Mouse (Mus musculus) thymus, postnatal 0 days (tissue): ENCODE results near the gene Ccdc158. TPM values are rescaled to one million over a fixed set of nuclear protein-coding genes. Genes with fewer than 3 reads are reported as not detected.

Experiments
- DNase-seq: peaks from one replicate; pipeline ENCODE4 v3.0.0-alpha.2; 2015; ENCODE audit warnings: low spot score
- polyA plus RNA-seq: library from polyadenylated mRNA; unstranded; fragments of >200 nt; fragmentation: Nextera tagmentation; extraction: Ambion mirVana; gene quantifications from 2 replicates; pipeline ENCODE4 v1.2.1, GENCODE M21; 2015

The Ccdc158 gene
- 0.10 and 0.14 TPM in 2 replicates for polyA plus RNA-seq

DNA sequence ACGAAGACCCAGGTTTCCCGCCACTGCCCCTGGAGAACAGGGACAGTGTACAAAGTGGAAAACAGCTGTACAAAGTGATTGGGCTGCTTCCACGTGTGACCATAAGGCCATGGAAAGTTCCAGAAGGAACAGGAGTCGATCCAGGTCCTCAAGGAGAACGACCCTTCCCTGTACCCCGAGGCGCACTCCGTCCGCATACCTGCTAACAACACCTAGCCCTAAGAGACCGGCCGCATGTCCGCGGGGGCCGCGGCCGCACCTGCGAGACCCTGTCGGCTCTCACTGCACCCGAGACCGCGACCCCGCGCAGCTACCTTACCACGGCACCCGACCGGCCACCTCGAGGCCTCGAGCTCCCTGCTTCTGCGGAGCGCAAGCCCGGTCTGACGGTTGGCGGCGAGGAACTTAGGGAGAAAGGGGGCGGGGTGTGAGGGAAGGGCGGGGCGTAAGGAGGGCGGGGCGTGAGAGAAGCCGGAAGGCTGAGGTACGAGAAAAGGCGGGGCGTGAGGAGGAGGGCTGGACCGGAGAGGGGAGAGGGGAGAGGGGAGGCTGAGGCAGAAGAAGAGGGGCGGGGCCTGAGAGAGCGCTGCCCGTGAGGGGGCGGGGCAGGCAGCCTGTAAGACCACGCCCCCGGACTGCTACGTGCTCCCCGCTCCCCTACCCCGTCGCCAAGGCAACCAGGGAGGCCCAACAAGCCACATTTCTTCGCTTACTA lies at the start of gene Ccdc158:
Gene Ccdc158, minus strand, starts transcription at position 413 of the 715 bp plus-strand sequence.
- peak; percentile 80 for DNase-seq

DNA sequence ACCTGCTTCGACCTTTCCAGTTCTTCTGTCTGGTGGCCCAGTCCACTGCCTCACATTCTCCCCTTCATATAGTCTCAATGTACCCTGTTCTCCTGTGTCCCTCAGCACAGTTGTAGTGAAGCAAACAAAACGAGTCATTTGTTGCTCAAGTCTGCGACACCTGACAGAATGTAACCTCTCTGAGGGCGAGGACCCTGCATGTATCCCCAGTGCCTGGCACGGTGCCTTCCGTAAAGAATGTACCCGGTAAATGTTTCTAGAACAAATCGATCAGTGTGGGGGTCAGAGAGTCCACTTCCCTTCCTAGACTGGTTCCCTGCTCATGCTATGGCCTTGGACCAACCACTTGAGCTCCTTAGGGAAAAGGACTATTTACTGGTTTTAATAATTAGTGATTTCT lies 46.5 kb upstream of the Ccdc158 start:
- DNase-seq: no peak

DNA sequence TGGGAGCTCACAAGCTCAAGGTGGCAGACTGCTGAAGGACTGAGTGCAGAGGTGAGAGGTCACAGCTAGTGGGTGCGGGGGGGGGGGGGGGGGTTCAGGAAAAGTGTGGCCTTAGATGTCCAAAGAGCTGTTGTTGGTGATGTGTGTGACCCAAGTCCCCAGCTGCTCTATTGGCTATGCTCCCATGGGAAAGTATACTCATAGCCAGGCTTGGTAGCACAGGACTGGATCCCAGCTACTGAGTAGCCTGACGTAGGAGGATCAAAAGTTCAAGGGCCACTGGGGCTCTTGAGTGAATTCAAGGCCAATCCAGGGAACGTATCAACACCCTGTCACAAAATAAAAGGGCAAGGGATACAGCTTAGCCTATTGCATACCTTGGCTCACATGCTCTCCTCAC lies 43.8 kb upstream of the Ccdc158 start:
- no peak for DNase-seq

DNA sequence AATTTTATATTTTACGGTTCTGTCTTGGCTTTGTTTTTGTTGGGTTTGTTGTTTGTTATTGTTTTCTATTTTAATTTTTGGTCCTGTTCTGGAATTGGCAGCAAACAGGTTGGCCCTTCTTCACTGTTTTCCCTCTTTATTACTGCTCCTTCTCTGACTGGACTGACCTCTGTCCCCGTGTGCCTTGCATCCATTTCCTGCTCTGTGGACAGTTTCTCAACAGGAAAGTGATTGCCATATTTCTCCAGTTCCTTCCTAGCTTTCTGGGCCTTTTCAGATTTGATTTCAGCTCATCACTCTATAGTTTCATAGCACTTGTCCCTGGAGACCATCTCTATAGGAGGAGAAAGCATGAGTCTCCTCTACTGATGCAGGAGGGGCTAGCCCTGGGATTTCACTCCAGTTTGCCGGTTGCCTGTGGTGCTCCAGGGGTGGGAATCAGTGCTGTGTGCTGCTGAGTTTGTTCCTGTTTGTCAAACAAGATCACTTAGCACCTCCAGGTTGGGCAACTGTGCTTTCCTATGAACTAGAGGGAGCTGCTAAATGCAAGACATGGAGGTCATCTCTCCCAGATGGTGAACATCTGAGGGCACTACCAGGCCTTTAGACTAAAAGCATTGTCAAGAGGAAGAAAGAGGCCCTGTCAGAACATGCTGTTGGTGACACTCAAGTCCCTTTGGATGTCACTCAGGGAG lies 42.7 kb upstream of the Ccdc158 start:
- DNase-seq: no peak

DNA sequence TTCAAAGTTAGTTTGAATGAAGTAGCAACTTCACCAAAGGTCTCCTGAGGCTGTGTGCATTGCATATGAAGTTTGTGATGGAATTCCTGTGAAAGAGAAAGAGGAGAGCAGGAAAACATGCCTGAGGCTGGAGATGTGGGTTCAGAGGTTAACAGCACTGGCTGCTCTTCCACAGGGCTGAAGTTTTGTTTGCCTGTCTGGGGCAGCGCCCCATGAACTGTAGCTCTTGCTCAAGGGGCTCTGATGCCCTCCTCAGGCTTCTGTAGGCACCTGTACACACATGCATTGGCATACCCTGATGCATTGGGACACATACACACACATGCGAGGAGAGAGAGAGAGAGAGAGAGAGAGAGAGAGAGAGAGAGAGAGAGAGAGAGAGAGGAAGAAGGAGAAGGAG lies 40.8 kb upstream of the Ccdc158 start:
- no peak for DNase-seq

DNA sequence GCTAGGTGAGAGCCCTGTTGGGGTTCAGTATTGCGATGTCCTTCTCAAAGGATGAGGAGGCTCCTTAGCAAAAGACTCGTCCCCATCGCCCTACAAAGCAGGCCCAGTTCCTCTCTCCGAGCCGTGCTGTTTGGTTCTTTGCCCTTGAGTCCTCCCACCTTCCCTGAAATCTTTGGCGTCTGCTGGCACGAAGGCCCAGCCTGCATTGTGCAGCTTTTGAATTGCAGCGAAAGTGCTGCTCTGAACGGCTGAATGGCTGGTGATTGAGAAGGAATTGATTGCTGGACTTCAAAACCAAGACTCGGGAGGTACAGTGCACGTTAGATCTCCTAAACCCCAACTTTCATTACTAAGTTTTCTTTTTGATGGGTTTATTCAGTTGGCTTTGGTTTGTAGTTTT lies 40.2 kb upstream of the Ccdc158 start:
- no peak for DNase-seq

DNA sequence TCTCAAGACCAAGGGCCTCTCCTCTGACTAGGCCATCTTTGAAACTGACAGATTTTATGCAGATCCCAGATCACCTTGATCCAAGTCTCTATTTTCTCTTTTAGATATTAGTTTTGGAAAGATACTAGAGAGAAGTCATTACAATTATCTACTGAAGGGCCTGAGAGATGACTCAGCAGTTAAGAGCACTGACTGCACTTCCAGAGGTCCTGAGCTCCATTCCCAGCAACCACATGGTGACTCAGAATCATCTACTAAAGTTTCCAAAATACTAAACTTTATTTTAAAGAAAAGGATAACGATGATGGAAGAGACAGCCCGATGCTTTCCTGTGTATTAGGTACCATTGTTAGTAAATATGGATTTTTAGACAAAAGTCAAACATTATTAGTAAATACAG lies 39.8 kb upstream of the Ccdc158 start:
- no peak for DNase-seq

DNA sequence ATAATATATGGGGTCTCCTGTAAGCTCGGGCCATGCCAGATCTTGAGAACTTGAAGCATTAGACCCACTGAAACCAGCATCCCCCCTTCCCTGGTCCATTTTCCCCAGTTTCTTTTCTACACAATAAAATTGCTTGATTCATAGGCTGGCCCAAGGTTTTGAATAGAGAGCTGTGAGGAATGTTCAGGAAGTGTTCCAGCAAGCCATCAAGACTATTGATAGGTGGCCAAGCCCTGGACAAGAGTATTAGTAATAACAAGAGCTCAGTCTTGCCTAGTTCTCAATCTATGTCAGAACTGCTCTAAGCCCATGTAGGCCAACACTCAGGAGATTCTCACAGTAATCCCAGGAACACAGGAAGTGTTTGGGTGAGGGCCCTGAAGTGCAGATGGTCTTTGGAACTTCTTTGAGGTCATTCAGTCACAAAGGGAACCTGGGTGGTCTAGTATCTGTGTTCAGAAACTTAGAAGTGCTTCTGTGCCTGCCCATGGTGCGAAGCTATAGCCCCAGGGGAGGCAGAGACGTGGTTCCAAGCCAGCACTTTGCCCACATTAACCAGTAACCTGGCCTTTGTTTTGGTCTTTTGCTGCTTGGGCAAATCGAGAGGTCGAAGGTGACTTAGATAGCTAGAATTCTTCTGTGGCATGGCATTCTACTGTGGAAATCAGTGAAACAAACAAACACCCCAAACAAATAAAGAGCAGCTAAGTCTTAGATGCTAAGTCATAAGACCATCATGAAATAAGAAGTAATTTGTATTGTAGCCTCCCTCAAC lies 37.7 kb upstream of the Ccdc158 start:
- no peak for DNase-seq

DNA sequence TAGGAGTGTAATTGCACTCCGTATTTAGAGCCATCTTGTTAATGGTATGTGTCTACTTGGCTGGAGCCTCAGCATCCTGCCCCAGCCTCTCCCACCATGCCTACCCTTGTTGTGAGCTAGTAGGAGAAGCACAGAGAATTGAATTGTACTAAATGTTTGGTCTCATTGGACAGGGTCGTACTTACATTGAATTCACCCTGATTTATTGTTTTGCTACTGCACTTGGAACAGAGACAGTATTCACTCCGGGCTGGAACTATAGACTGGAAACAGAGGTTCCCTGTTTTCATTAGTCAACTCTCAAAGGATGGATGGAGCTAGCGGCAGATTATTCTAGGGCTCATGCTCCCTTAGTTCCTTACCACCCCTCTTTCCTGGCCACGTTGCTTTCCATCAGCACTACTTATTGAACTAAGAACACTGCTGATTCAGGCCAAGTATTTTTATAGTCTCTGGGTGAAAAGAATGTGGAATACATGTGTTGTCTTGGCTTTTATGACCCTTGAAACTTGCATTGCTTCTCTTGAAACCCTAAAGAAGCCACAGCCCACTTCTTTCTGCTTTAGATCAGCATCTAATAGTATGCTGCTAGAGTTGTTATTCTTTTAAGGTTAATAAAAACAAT lies 36.7 kb upstream of the Ccdc158 start:
- no peak for DNase-seq

DNA sequence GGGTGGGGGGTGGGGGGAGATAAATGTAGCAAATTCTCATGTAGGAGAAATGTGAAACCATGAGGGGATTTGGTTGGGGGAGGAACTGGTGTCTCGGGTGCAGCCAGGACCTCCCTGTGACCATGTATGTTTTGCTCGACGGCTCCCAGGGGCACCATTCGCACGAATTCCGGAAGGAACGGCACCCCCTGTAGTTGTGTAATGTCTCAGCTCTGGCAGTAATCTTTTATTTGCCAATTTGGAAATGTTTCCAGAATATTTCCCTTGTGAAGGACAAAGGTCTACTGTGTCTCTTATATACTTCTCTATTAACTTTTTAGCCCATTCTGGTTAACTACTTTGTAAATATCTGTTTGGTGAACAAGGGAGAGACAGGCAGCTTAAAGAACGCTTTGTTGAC lies 35.7 kb upstream of the Ccdc158 start:
- no peak for DNase-seq

DNA sequence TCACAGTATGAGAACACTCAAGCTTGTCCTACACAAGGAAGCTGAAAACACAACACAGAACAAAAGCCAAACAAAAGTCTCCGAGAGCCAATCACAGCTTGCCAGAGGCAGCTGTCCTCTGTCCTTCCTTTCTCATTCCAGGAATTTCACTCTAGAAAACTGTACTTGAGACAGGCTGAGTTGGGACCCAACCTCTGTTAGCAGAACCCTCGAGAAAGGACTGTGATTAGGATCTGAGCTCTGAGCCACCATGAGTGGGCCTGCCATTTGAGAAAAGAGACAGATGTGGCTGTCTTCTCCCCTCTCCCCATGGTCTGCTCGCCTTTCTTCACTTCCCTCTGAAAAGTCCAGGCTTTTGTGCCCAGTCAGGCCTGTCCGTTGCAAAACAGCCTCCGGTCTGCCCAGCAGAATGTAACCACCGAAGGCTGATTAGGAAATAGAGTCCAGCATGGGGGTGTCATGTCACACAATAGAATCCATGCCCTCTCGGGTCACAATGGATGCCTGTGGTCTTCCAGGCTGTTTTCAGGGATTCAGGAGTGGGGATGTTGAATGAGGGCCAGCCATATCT lies 32.9 kb upstream of the Ccdc158 start:
- no peak for DNase-seq

DNA sequence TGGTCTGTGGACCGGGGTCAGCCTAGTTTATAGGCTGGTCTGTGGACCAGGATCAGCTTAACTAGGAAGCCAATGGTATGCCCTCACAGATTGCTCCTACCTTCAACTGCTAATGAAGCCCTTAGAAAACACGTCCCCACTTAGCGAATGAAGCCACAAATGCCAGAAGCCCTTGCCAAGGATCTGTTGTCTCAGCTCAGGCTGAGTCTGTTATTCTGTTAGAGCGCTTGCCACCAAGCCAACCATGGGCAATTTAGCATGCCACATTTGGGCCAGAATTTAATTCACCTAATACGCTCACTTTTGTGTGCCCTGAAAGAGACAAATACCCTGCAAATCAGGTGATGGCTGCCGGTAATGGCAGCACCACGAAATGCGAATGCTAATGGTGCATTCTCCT lies 28.6 kb upstream of the Ccdc158 start:
- DNase-seq: no peak

DNA sequence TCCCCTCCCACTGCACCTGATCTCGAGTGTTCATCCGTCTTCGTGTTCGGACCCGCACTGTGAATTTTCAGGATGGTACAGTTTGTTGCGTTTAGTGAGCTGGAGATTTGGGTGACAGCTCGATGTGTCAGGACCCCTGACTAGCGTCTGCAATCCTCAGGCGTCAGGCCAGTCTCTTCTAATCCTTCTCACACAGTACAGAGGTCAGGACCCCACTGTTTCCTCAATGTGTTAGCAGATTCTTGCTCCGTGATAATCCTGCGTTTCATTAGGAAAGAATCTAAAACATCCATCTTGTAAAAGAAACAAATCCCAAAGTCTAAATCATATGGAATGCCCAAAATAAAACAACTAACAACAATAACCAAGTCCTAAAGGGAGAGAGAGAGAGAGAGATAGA lies 26.7 kb upstream of the Ccdc158 start:
- DNase-seq: no peak

DNA sequence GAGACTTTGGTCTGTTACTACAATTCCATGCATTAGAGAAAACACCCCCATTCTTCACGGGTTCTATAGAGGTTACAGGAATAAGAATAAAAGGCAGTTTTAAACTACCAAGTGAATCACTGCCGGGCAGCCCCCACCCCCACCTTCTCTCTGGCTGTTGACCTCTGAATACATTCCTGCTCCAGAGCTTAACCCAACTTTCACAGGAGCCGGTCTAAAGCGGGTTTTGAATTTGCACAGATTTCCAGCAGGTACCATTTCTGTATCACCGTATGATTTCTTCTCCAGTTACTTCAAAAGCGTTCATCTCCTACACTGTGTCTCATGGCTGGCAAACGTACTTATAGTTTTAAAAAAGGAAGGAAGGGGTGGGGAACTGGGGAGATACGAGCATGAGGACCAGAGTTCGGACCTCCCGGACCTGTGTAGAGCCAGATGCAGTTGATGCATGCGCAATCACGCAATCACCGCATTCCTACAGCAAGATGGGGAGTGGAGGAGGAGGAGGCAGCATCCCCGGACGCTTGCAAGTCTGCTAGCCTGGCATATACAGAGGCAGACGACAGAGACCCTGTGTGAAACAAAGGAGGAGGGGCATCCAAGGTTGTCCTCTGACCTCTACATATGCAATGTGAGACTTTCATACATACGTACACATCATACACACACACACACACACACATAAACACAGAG lies 23.9 kb upstream of the Ccdc158 start:
- DNase-seq: no peak

DNA sequence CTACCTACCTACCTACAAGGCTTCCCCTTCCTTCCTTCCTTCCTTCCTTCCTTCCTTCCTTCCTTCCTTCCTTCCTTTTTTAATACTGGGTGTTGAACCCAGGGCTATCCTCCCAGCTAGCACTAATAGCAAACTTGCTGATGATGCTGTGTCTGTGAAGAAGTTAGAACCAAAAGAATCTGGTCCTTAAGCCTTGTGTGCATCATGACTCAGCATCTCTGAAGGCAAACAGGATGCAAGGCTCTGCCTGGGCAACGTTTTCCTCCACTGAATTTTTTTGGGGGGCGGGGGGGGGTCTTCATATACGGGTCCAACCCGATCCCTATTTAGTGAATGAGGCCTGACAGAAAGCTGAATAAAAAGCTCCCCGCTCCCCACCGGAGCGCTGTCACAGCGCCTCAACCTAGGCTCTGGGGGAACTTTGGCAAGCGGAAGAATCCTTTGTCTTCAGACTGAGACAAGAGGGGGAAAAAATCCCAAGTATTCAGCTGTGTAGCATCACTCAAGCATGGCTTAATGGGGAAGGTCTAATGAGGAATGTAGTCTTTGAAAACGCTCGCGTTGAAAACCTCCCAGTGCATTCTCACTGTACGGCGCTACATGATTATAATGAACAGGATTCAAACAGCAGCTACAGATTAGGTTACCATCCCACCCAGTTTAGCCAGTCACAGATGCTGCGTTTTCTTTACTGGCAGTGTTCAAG lies 23.2 kb upstream of the Ccdc158 start:
- DNase-seq: no peak

DNA sequence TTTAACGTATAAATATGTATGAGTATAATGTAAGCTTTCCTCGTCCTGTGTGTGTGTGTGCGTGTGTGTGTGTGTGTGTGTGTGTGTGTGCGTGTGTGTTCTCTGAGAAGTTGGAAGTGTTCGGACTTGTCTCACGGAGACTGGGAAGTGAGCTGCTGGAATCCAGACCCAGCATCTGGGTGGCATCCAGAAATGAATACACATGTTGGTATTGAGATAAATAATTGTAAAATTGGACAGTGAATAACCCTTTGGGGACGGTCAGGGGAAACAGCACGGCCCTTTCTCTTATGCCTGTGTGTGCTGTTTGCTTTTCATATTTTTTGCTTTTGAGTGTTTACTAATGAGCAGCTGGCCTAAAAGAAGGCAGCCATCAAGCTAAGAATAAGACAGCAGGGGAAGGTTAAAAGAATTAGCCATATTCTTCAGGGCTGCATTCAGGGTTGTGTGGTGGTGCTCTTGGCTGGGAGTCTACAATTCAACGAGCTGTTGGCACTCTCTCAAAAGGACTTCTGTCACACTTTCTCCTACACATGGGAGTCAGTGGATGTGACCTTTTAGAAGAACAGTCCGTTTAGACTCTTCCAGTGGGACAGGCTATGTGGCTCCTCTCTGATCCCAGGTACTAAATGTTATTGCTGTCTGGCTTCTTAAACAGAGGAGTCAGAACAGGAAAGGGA lies 19.4 kb upstream of the Ccdc158 start:
- DNase-seq: no peak

DNA sequence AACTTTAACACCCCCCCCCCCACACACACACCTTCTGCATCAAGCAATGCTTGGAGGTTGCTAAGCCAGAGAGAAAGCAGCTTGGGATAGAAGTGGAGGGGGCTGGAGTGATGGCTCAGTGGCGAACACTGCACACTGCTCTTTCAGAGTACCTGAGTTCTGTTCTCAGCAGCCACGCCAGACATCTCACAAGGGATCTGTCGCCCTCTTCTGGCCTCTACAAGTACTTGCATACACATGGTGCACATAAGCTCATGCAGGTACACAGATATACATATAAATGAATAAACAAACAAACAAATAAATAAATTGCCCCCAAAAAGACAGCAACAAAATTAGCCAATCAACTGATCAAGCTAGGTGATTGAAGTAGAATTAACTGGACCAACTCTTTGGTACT lies 18.7 kb upstream of the Ccdc158 start:
- DNase-seq: no peak

DNA sequence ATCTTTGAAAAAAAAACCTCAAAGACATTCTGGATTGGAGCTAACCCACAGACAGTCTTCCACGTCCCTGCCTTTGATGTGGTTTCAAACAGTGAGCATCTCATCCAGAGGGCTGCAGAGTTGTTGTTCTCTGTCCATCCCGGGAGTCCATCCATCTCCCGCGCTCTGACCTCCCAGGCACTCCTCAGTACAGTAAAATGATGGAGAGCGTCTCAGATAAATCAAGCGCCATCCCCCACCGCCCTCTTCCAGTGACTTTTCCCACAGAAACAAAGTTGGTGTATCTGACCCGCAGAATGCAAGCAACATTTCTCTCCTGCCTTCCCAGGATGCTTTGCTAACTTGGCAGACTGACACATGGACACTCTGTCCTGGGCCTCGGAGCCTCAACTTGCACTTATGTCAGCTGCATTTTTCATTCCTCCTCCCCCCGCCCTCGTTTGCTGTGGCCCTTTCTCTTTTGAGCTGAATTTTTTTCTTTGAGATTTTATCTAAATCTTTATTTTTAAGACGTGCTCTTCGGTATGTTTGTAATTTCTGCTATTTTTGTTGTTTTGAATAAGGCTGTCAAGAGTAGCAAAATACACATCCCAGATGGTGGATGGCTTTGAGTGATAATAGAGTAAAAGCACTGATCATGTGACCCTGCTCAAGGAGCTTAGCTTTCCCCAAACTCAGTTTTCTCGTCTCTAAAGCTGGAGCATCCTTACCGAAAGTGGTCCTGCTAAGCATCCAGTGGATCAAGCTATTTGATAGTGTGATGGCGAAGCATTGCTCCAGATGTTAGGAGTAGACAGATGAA lies 17.3 kb upstream of the Ccdc158 start:
- no peak for DNase-seq

DNA sequence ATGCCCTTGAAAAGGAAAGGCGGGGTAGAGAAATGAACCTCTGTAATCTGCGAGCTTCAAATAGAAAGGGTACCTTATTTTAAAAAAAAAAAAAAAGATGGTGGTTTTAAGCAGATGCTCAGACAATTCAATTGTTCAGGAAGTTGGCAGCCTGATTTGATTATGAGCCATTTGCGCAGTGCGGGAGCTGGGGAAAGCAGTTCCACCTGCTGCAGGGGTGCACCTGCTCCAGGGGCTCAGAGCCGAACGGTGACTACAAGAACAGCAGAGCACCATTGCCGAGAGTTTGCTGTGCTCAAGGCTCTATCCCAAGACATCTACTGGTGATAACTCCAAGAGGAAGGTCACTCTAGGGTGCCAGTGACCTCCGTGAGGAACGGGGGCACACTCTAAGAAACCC lies 13.5 kb upstream of the Ccdc158 start:
- DNase-seq: no peak
